Mouse (Mus musculus): ENCODE results near the gene Siah1a. TPM values are rescaled to one million over a fixed set of nuclear protein-coding genes. Genes with fewer than 3 reads are reported as not detected.
A peak's percentile ranks its signal among the peaks of the same experiment; 100 is the strongest.

Gene Siah1a
- polyA plus RNA-seq, 1 experiment from 2014 or later, result 49.9 TPM

- ATAC-seq (ENCODE audit: borderline replicate concordance, extremely low read depth, low FRiP score, low TSS enrichment), result no peak
- Histone ChIP-seq H3K4me3 (no peak overlapping the region), H3K4me2 (no peak overlapping the region), H3K4me1 (peaks cover 10% of the 10 kb centered on the region; the same call in 1 of the 2 replicates), H3K36me3 (no peaks in the 10 kb centered on the region), H3K9ac (no peak overlapping the region), H3K9me3 (no peaks in the 10 kb centered on the region), H3K27me3 (no peaks in the 10 kb centered on the region), H3K27ac (no peak overlapping the region)
- 85% methylated on average over 8 of the region's 8 CpGs for WGBS
These were observed 19.9 kb upstream of the Siah1a start for GRCm38 (mm10) chr8:86765669-86766068.

- Histone ChIP-seq H3K36me3 (no peaks in the 10 kb centered on the region), H3K9ac (no peak overlapping the region), H3K27ac (no peak overlapping the region), H3K4me3 (no peak overlapping the region), H3K4me1 (peaks cover 12% of the 10 kb centered on the region; the same call in 1 of the 2 replicates), H3K9me3 (no peaks in the 10 kb centered on the region), H3K4me2 (no peak overlapping the region), H3K27me3 (no peaks in the 10 kb centered on the region)
- whole genome bisulfite sequencing, result 86% methylated on average over 10 of the region's 10 CpGs
- no peak for ATAC-seq (ENCODE audit: borderline replicate concordance, extremely low read depth, low FRiP score, low TSS enrichment)
These were observed 19.4 kb upstream of the Siah1a start for GRCm38 (mm10) chr8:86765155-86765554.

- Histone ChIP-seq H3K9ac (no peak overlapping the region), H3K27ac (no peak overlapping the region), H3K27me3 (no peaks in the 10 kb centered on the region), H3K4me2 (no peak overlapping the region), H3K4me1 (peaks cover 27% of the 10 kb centered on the region), H3K36me3 (no peaks in the 10 kb centered on the region), H3K9me3 (no peaks in the 10 kb centered on the region), H3K4me3 (no peak overlapping the region)
- ATAC-seq (ENCODE audit: borderline replicate concordance, extremely low read depth, low FRiP score, low TSS enrichment), result no peak
- 61% methylated on average over 5 of the region's 5 CpGs for WGBS
These were observed 17.1 kb upstream of the Siah1a start for GRCm38 (mm10) chr8:86762806-86763205.

- Histone ChIP-seq H3K36me3 (no peaks in the 10 kb centered on the region), H3K4me1 (peaks cover 28% of the 10 kb centered on the region), H3K9me3 (no peaks in the 10 kb centered on the region), H3K4me3 (no peak overlapping the region), H3K4me2 (no peak overlapping the region), H3K27ac (no peak overlapping the region), H3K9ac (no peak overlapping the region), H3K27me3 (no peaks in the 10 kb centered on the region)
- no peak for ATAC-seq (ENCODE audit: borderline replicate concordance, extremely low read depth, low FRiP score, low TSS enrichment)
- 52% methylated on average over 6 of the region's 6 CpGs for WGBS
These were observed 15.0 kb upstream of the Siah1a start for GRCm38 (mm10) chr8:86760746-86761145.

- peak; percentile 82; the same call in 1 of the 2 replicates for ATAC-seq (ENCODE audit: borderline replicate concordance, extremely low read depth, low FRiP score, low TSS enrichment)
- no peak overlapping the region for H3K9ac ChIP-seq
These were observed 13.4 kb upstream of the Siah1a start for GRCm38 (mm10) chr8:86759090-86759491.

GRCm38 (mm10) chr8:86758651-86759050, 12.9 kb upstream of the Siah1a start:
- Histone ChIP-seq H3K9ac (no peak overlapping the region), H3K9me3 (no peaks in the 10 kb centered on the region), H3K4me2 (no peak overlapping the region), H3K27me3 (no peaks in the 10 kb centered on the region), H3K4me1 (peaks cover 28% of the 10 kb centered on the region), H3K36me3 (no peaks in the 10 kb centered on the region), H3K4me3 (no peak overlapping the region), H3K27ac (no peak overlapping the region)
- 0 out of 2 replicates have a peak, but pooled peaks have one; percentile 15 for ATAC-seq (ENCODE audit: borderline replicate concordance, extremely low read depth, low FRiP score, low TSS enrichment)
- 44% methylated on average over 3 of the region's 3 CpGs for WGBS

More at GRCm38 (mm10) chr8:86759090-86759491, 13.4 kb upstream of the Siah1a start:
- Histone ChIP-seq H3K4me3 (no peak overlapping the region), H3K4me2 (no peak overlapping the region), H3K36me3 (no peaks in the 10 kb centered on the region), H3K27me3 (no peaks in the 10 kb centered on the region), H3K4me1 (peaks cover 28% of the 10 kb centered on the region), H3K27ac (peak overlapping the region; percentile 60), H3K9me3 (no peaks in the 10 kb centered on the region)
- WGBS, result 9% methylated on average over 4 of the region's 4 CpGs

- Histone ChIP-seq H3K9ac (no peak overlapping the region), H3K4me2 (peak overlapping the region; percentile 26; the same call in 1 of the 2 replicates), H3K36me3 (no peaks in the 10 kb centered on the region), H3K4me3 (no peak overlapping the region), H3K27ac (no peak overlapping the region), H3K9me3 (no peaks in the 10 kb centered on the region), H3K4me1 (peaks cover 28% of the 10 kb centered on the region), H3K27me3 (no peaks in the 10 kb centered on the region)
- ATAC-seq (ENCODE audit: borderline replicate concordance, extremely low read depth, low FRiP score, low TSS enrichment), result no peak
- 32% methylated on average over 23 of the region's 23 CpGs for WGBS
These were observed 11.4 kb upstream of the Siah1a start for GRCm38 (mm10) chr8:86756948-86757733.

GRCm38 (mm10) chr8:86749842-86750241, 4.1 kb upstream of the Siah1a start:
- Histone ChIP-seq H3K4me1 (peaks cover 10% of the 10 kb centered on the region; the same call in 1 of the 2 replicates), H3K27me3 (no peaks in the 10 kb centered on the region), H3K4me2 (no peak overlapping the region), H3K9ac (no peak overlapping the region), H3K4me3 (no peak overlapping the region), H3K36me3 (no peaks in the 10 kb centered on the region), H3K9me3 (no peaks in the 10 kb centered on the region), H3K27ac (no peak overlapping the region)
- ATAC-seq (ENCODE audit: borderline replicate concordance, extremely low read depth, low FRiP score, low TSS enrichment), result no peak
- 38% methylated on average over 2 of the region's 2 CpGs for whole genome bisulfite sequencing

GRCm38 (mm10) chr8:86746511-86746910, 777 bp upstream of the Siah1a start:
- peaks cover 31% of the 10 kb centered on the region for H3K4me1 ChIP-seq
- ATAC-seq (ENCODE audit: borderline replicate concordance, extremely low read depth, low FRiP score, low TSS enrichment), result no peak
- H3K27me3 ChIP-seq, result no peaks in the 10 kb centered on the region
- H3K9ac ChIP-seq, result peak overlapping the region; percentile 94
- no peaks in the 10 kb centered on the region for H3K36me3 ChIP-seq
- no peaks in the 10 kb centered on the region for H3K9me3 ChIP-seq
- H3K4me3 ChIP-seq, result peak overlapping the region; percentile 71
- peak overlapping the region; percentile 93 for H3K27ac ChIP-seq
- under 1% methylated on average over 11 of the region's 11 CpGs for WGBS
- peak overlapping the region; percentile 72 for H3K4me2 ChIP-seq

- H3K4me2 ChIP-seq, result peak overlapping the region; percentile 72
- H3K9ac ChIP-seq, result peak overlapping the region; percentile 94
- H3K9me3 ChIP-seq, result no peaks in the 10 kb centered on the region
- no peaks in the 10 kb centered on the region for H3K27me3 ChIP-seq
- peak overlapping the region; percentile 93 for H3K27ac ChIP-seq
- peak overlapping the region; percentile 71 for H3K4me3 ChIP-seq
- peaks cover 33% of the 10 kb centered on the region for H3K4me1 ChIP-seq
- under 1% methylated on average over 22 of the region's 70 CpGs for WGBS
- no peaks in the 10 kb centered on the region for H3K36me3 ChIP-seq
- ATAC-seq (ENCODE audit: borderline replicate concordance, extremely low read depth, low FRiP score, low TSS enrichment), result peak; percentile 88
These were observed 254 bp upstream of the Siah1a start for GRCm38 (mm10) chr8:86745935-86746441.

GRCm38 (mm10) chr8:86744313-86745220, 1.2 kb downstream of the Siah1a start:
- H3K9ac ChIP-seq, result peak overlapping the region; percentile 94
- peak overlapping the region; percentile 64 for H3K4me2 ChIP-seq
- 2% methylated on average over 18 of the region's 18 CpGs for WGBS
- H3K36me3 ChIP-seq, result no peaks in the 10 kb centered on the region
- H3K9me3 ChIP-seq, result no peaks in the 10 kb centered on the region
- peak overlapping the region; percentile 71 for H3K4me3 ChIP-seq
- H3K4me1 ChIP-seq, result peaks cover 33% of the 10 kb centered on the region
- no peaks in the 10 kb centered on the region for H3K27me3 ChIP-seq
- ATAC-seq (ENCODE audit: borderline replicate concordance, extremely low read depth, low FRiP score, low TSS enrichment), result no peak
- H3K27ac ChIP-seq, result peak overlapping the region; percentile 93

All from lung, embryonic 15.5 days (tissue).